Mouse (Mus musculus): ENCODE results near the gene Tob2. TPM values are rescaled to one million over a fixed set of nuclear protein-coding genes. Genes with fewer than 3 reads are reported as not detected.

Gene Tob2
- polyA plus RNA-seq, 1 experiment from 2014 or later: 14.3 TPM

GRCm38 (mm10) chr15:81814716-81815370 is 43.8 kb downstream of the Tob2 start:
- peaks cover 29% of the 10 kb centered on the region for H3K79me2 ChIP-seq (ENCODE audit: inconsistent target)
- H3K36me3 ChIP-seq (ENCODE audit: inconsistent target): peaks cover 20% of the 10 kb centered on the region
- 55% methylated on average over 11 of the region's 12 CpGs for WGBS (ENCODE audit: missing documents)
- no peak overlapping the region for H3K4me3 ChIP-seq (ENCODE audit: inconsistent target)
- no peak overlapping the region for H3K27ac ChIP-seq

- WGBS (ENCODE audit: missing documents): 58% methylated on average over 5 of the region's 5 CpGs
- Histone ChIP-seq H3K27ac (no peak overlapping the region), H3K36me3 (ENCODE audit: inconsistent target) (peaks cover 20% of the 10 kb centered on the region), H3K4me3 (ENCODE audit: inconsistent target) (no peak overlapping the region), H3K79me2 (ENCODE audit: inconsistent target) (peaks cover 29% of the 10 kb centered on the region)
These were observed 44.5 kb downstream of the Tob2 start for GRCm38 (mm10) chr15:81813986-81814705.

GRCm38 (mm10) chr15:81812696-81813631 is 45.6 kb downstream of the Tob2 start:
- Histone ChIP-seq H3K79me2 (ENCODE audit: inconsistent target) (peaks cover 29% of the 10 kb centered on the region), H3K36me3 (ENCODE audit: inconsistent target) (peaks cover 20% of the 10 kb centered on the region), H3K4me3 (ENCODE audit: inconsistent target) (peak overlapping the region; percentile 59; the same call in 1 of the 2 replicates), H3K27ac (peak overlapping the region; percentile 53)
- WGBS (ENCODE audit: missing documents): 57% methylated on average over 7 of the region's 7 CpGs

- Histone ChIP-seq H3K4me3 (ENCODE audit: inconsistent target) (peak overlapping the region; percentile 59), H3K36me3 (ENCODE audit: inconsistent target) (peaks cover 19% of the 10 kb centered on the region), H3K79me2 (ENCODE audit: inconsistent target) (peaks cover 29% of the 10 kb centered on the region), H3K27ac (peak overlapping the region; percentile 53)
- WGBS (ENCODE audit: missing documents): 61% methylated on average over 3 of the region's 3 CpGs
These were observed 46.3 kb downstream of the Tob2 start for GRCm38 (mm10) chr15:81812287-81812686.

- peaks cover 12% of the 10 kb centered on the region for H3K36me3 ChIP-seq (ENCODE audit: inconsistent target)
- H3K79me2 ChIP-seq (ENCODE audit: inconsistent target): peaks cover 29% of the 10 kb centered on the region
- H3K27ac ChIP-seq: peak overlapping the region; percentile 53
- H3K4me3 ChIP-seq (ENCODE audit: inconsistent target): peak overlapping the region; percentile 59
- WGBS (ENCODE audit: missing documents): 3% methylated on average over 15 of the region's 26 CpGs
These were observed 47.0 kb downstream of the Tob2 start for GRCm38 (mm10) chr15:81811599-81811996.

GRCm38 (mm10) chr15:81810671-81811598 is 47.7 kb downstream of the Tob2 start:
- WGBS (ENCODE audit: missing documents): under 1% methylated on average over 80 of the region's 89 CpGs
- H3K36me3 ChIP-seq (ENCODE audit: inconsistent target): peaks cover 8% of the 10 kb centered on the region; the same call in 1 of the 2 replicates

GRCm38 (mm10) chr15:81810150-81810549 is 48.4 kb downstream of the Tob2 start:
- peaks cover under 1% of the 10 kb centered on the region; the same call in 1 of the 2 replicates for H3K36me3 ChIP-seq (ENCODE audit: inconsistent target)
- H3K4me3 ChIP-seq (ENCODE audit: inconsistent target): peak overlapping the region; percentile 48
- H3K27ac ChIP-seq: peak overlapping the region; percentile 70
- peaks cover 29% of the 10 kb centered on the region for H3K79me2 ChIP-seq (ENCODE audit: inconsistent target)
- WGBS (ENCODE audit: missing documents): 2% methylated on average over 10 of the region's 10 CpGs

More at GRCm38 (mm10) chr15:81810671-81811598, 47.7 kb downstream of the Tob2 start:
- H3K27ac ChIP-seq: peak overlapping the region; percentile 75
- peak overlapping the region; percentile 48 for H3K4me3 ChIP-seq (ENCODE audit: inconsistent target)
- H3K79me2 ChIP-seq (ENCODE audit: inconsistent target): peaks cover 29% of the 10 kb centered on the region

- peak overlapping the region; percentile 70; the same call in 1 of the 2 replicates for H3K27ac ChIP-seq
- H3K4me3 ChIP-seq (ENCODE audit: inconsistent target): peak overlapping the region; percentile 48; the same call in 1 of the 2 replicates
- 8% methylated on average over 1 of the region's 1 CpGs for WGBS (ENCODE audit: missing documents)
- H3K79me2 ChIP-seq (ENCODE audit: inconsistent target): peaks cover 29% of the 10 kb centered on the region
- H3K36me3 ChIP-seq (ENCODE audit: inconsistent target): no peaks in the 10 kb centered on the region
These were observed 49.0 kb downstream of the Tob2 start for GRCm38 (mm10) chr15:81809550-81809949.

- Histone ChIP-seq H3K36me3 (ENCODE audit: inconsistent target) (no peaks in the 10 kb centered on the region), H3K27ac (no peak overlapping the region), H3K79me2 (ENCODE audit: inconsistent target) (peaks cover 21% of the 10 kb centered on the region), H3K4me3 (ENCODE audit: inconsistent target) (no peak overlapping the region)
- WGBS (ENCODE audit: missing documents): 97% methylated on average over 2 of the region's 2 CpGs
These were observed 49.8 kb downstream of the Tob2 start for GRCm38 (mm10) chr15:81808799-81809198.

- no peak overlapping the region for H3K4me3 ChIP-seq (ENCODE audit: inconsistent target)
- no peaks in the 10 kb centered on the region for H3K36me3 ChIP-seq (ENCODE audit: inconsistent target)
- 98% methylated on average over 4 of the region's 4 CpGs for WGBS (ENCODE audit: missing documents)
- no peak overlapping the region for H3K27ac ChIP-seq
- peaks cover 1% of the 10 kb centered on the region; the same call in 1 of the 2 replicates for H3K79me2 ChIP-seq (ENCODE audit: inconsistent target)
These were observed 51.8 kb downstream of the Tob2 start for GRCm38 (mm10) chr15:81806621-81807404.

- Histone ChIP-seq H3K4me3 (ENCODE audit: inconsistent target) (no peak overlapping the region), H3K36me3 (ENCODE audit: inconsistent target) (no peaks in the 10 kb centered on the region), H3K27ac (no peak overlapping the region), H3K79me2 (ENCODE audit: inconsistent target) (no peaks in the 10 kb centered on the region)
- 82% methylated on average over 6 of the region's 6 CpGs for WGBS (ENCODE audit: missing documents)
These were observed 53.0 kb downstream of the Tob2 start for GRCm38 (mm10) chr15:81805624-81806023.

- no peak overlapping the region for H3K27ac ChIP-seq
- H3K36me3 ChIP-seq (ENCODE audit: inconsistent target): no peaks in the 10 kb centered on the region
- no peaks in the 10 kb centered on the region for H3K79me2 ChIP-seq (ENCODE audit: inconsistent target)
- H3K4me3 ChIP-seq (ENCODE audit: inconsistent target): no peak overlapping the region
- WGBS (ENCODE audit: missing documents): 59% methylated on average over 3 of the region's 3 CpGs
These were observed 53.7 kb downstream of the Tob2 start for GRCm38 (mm10) chr15:81804883-81805282.

- H3K27ac ChIP-seq: no peak overlapping the region
- no peak overlapping the region for H3K4me3 ChIP-seq (ENCODE audit: inconsistent target)
- no peaks in the 10 kb centered on the region for H3K36me3 ChIP-seq (ENCODE audit: inconsistent target)
- H3K79me2 ChIP-seq (ENCODE audit: inconsistent target): no peaks in the 10 kb centered on the region
- 100% methylated on average over 1 of the region's 1 CpGs for WGBS (ENCODE audit: missing documents)
These were observed 54.4 kb downstream of the Tob2 start for GRCm38 (mm10) chr15:81804172-81804571.
